Mouse (Mus musculus) C2C12 (cell line): ENCODE measurements around the gene Hist3h2ba. TPM values are rescaled to one million over a fixed set of nuclear protein-coding genes. Genes with fewer than 3 reads are reported as not detected.
A peak's percentile ranks its signal among the peaks of the same experiment; 100 is the strongest.

Experiments
- H3K27me3 ChIP-seq: one replicate; pipeline ENCODE4 v1.6.1; 2011; ENCODE audit not compliant: control insufficient read depth, insufficient read depth, insufficient read length
- H3K36me3 ChIP-seq: one replicate; pipeline ENCODE4 v1.6.1; 2011; ENCODE audit not compliant: control insufficient read depth, insufficient read depth
- H3K4me3 ChIP-seq: one replicate; pipeline ENCODE4 v1.5.1; 2011; ENCODE audit warnings: mild to moderate bottlenecking, control low read depth; ENCODE audit not compliant: poor library complexity, insufficient read depth, severe bottlenecking
- H3K79me2 ChIP-seq: one replicate; pipeline ENCODE4 v1.6.1; 2011; ENCODE audit not compliant: control insufficient read depth, insufficient read depth
- H3K79me3 ChIP-seq: one replicate; pipeline ENCODE4 v1.6.1; 2011; ENCODE audit warnings: low read depth, control low read depth
- H3ac ChIP-seq: one replicate; pipeline ENCODE3; 2011; ENCODE audit warnings: low read depth; ENCODE audit not compliant: control insufficient read depth, insufficient read length
- CEBPB ChIP-seq: IDR thresholded peaks from one replicate; pipeline ENCODE4 v1.6.1; 2011; ENCODE audit warnings: low read depth, mild to moderate bottlenecking, control low read depth, moderate library complexity
- CTCF ChIP-seq: IDR thresholded peaks from one replicate; pipeline ENCODE4 v1.5.1; 2011; ENCODE audit not compliant: control insufficient read depth, insufficient read depth, insufficient read length
- FOSL1 ChIP-seq: IDR thresholded peaks from one replicate; pipeline ENCODE4 v1.8.0; 2011; ENCODE audit warnings: mild to moderate bottlenecking, low read length; ENCODE audit not compliant: poor library complexity, insufficient read depth, severe bottlenecking
- MAX ChIP-seq: IDR thresholded peaks from one replicate; pipeline ENCODE4 v1.6.1; 2011; ENCODE audit warnings: mild to moderate bottlenecking, control low read depth
- MYOD1 ChIP-seq: IDR thresholded peaks from one replicate; pipeline ENCODE4 v1.6.1; 2011; ENCODE audit warnings: low read depth; ENCODE audit not compliant: control insufficient read depth, insufficient read length
- MYOG ChIP-seq: IDR thresholded peaks from one replicate; pipeline ENCODE4 v1.6.1; 2011; ENCODE audit not compliant: control insufficient read depth, insufficient read length; ENCODE audit errors: extremely low read depth
- USF1 ChIP-seq: IDR thresholded peaks from one replicate; pipeline ENCODE4 v1.6.1; 2011; ENCODE audit warnings: low read depth, mild to moderate bottlenecking, control low read depth, moderate library complexity
- long read RNA-seq, 2 experiments: library from polyadenylated mRNA; unstranded; transcript quantifications; one replicate each; pipeline ENCODE4 v2.0.0; 2019 to 2020
- polyA plus RNA-seq: library from polyadenylated mRNA; unstranded; fragments of >200 nt; fragmentation: generic; extraction: Trizol; gene quantifications from one replicate; pipeline ENCODE4 v1.2.1, GENCODE M21; 2012; ENCODE audit warnings: missing spikeins

Gene Hist3h2ba
- 1.6 TPM for polyA plus RNA-seq
- long read RNA-seq, experiment 1, result 0 reads
- long read RNA-seq, experiment 2, result 0 reads

- TF ChIP-seq MYOD1 (no peak), MAX (no peak), MYOG (no peak), CEBPB (no peak), CTCF (no peak), FOSL1 (no peak), USF1 (no peak)
- H3K27me3 ChIP-seq, result peaks cover 32% of the 10 kb centered on the region
- H3ac ChIP-seq, result no peak within 1 kb of the TSS
- H3K36me3 ChIP-seq, result no peaks in the 10 kb centered on the region
- no peaks in the 10 kb centered on the region for H3K79me3 ChIP-seq
- H3K79me2 ChIP-seq, result no peaks in the 10 kb centered on the region
- H3K4me3 ChIP-seq, result no peak within 1 kb of the TSS
Measured at GRCm38 (mm10) chr11:58948542-58949479, at the start of gene Hist3h2ba. Gene Hist3h2ba, plus strand, starts transcription at chr11:58948920.

GRCm38 (mm10) chr11:58901080-58901479 lies 47.6 kb upstream of the Hist3h2ba start:
- no peak overlapping the region for H3K4me3 ChIP-seq
- no peak overlapping the region for H3ac ChIP-seq
- H3K79me2 ChIP-seq, result peaks cover 14% of the 10 kb centered on the region
- TF ChIP-seq CTCF (no peak), CEBPB (no peak), MAX (no peak)
- H3K27me3 ChIP-seq, result no peaks in the 10 kb centered on the region
- H3K79me3 ChIP-seq, result no peaks in the 10 kb centered on the region
- peaks cover 18% of the 10 kb centered on the region for H3K36me3 ChIP-seq

- TF ChIP-seq MYOG (no peak), MYOD1 (no peak), MAX (no peak), FOSL1 (no peak), USF1 (no peak), CTCF (no peak), CEBPB (no peak)
- H3K36me3 ChIP-seq, result peaks cover 13% of the 10 kb centered on the region
- H3K79me3 ChIP-seq, result no peaks in the 10 kb centered on the region
- H3K79me2 ChIP-seq, result peaks cover 14% of the 10 kb centered on the region
- H3K4me3 ChIP-seq, result peak within 1 kb of the TSS; percentile 64
- H3ac ChIP-seq, result peak within 1 kb of the TSS; percentile 90
- no peaks in the 10 kb centered on the region for H3K27me3 ChIP-seq
Measured at GRCm38 (mm10) chr11:58903511-58904409, 45.0 kb upstream of the Hist3h2ba start, which contains the start of gene Zfp39. Gene Zfp39, minus strand, starts transcription at chr11:58904225.

- Histone ChIP-seq H3K79me2 (peaks cover 14% of the 10 kb centered on the region), H3K4me3 (peak overlapping the region; percentile 64), H3K79me3 (no peaks in the 10 kb centered on the region), H3ac (peak overlapping the region; percentile 60), H3K36me3 (peaks cover 8% of the 10 kb centered on the region), H3K27me3 (no peaks in the 10 kb centered on the region)
- TF ChIP-seq MYOD1, result no peak
- no peak for TF ChIP-seq FOSL1
- TF ChIP-seq USF1, result no peak
- TF ChIP-seq CTCF, result no peak
- no peak for TF ChIP-seq MYOG
- TF ChIP-seq CEBPB, result no peak
- no peak for TF ChIP-seq MAX
Measured at GRCm38 (mm10) chr11:58904410-58904718, 44.4 kb upstream of the Hist3h2ba start.

GRCm38 (mm10) chr11:58904838-58905237 lies 43.9 kb upstream of the Hist3h2ba start:
- Histone ChIP-seq H3K4me3 (no peak overlapping the region), H3K36me3 (peaks cover 7% of the 10 kb centered on the region), H3K79me3 (no peaks in the 10 kb centered on the region), H3ac (no peak overlapping the region), H3K27me3 (no peaks in the 10 kb centered on the region), H3K79me2 (peaks cover 14% of the 10 kb centered on the region)
- TF ChIP-seq CTCF, result no peak
- no peak for TF ChIP-seq FOSL1
- no peak for TF ChIP-seq CEBPB
- no peak for TF ChIP-seq USF1
- TF ChIP-seq MYOG, result no peak
- TF ChIP-seq MYOD1, result no peak
- no peak for TF ChIP-seq MAX
